Mouse (Mus musculus) thymus, adult 2 months (tissue): ENCODE results near the gene Fjx1. TPM values are rescaled to one million over a fixed set of nuclear protein-coding genes. Genes with fewer than 3 reads are reported as not detected.

Experiments
- DNase-seq: peaks from one replicate; pipeline ENCODE4 v3.0.0; 2021
- H3K27ac ChIP-seq: fragments of 200-500 bp; 2 replicates; pipeline ENCODE4 v1.5.1; 2012; ENCODE audit warnings: low read length, control low read depth; ENCODE audit not compliant: control insufficient read depth, insufficient read depth
- H3K27me3 ChIP-seq: fragments of 200-500 bp; 2 replicates; pipeline ENCODE4 v1.6.1; 2012; ENCODE audit warnings: mild to moderate bottlenecking, low read length, moderate library complexity, mixed read lengths; ENCODE audit not compliant: control insufficient read depth, insufficient read depth
- H3K36me3 ChIP-seq: fragments of 200-500 bp; 2 replicates; pipeline ENCODE4 v1.6.1; 2012; ENCODE audit warnings: mild to moderate bottlenecking, low read length, moderate library complexity; ENCODE audit not compliant: control insufficient read depth, insufficient read depth
- H3K4me1 ChIP-seq: fragments of 200-500 bp; replicated peaks from 2 replicates; pipeline ENCODE4 v1.6.1; 2012; ENCODE audit warnings: low read length; ENCODE audit not compliant: control insufficient read depth, insufficient read depth
- H3K4me3 ChIP-seq: fragments of 200-500 bp; 2 replicates; pipeline ENCODE4 v1.5.1; 2012; ENCODE audit warnings: mild to moderate bottlenecking, low read length, control low read depth, moderate library complexity; ENCODE audit not compliant: control insufficient read depth, insufficient read depth
- CTCF ChIP-seq: fragments of 200-500 bp; IDR thresholded peaks from 2 replicates; pipeline ENCODE4 v1.5.1; 2012; ENCODE audit warnings: mild to moderate bottlenecking, control low read depth, low read length, moderate library complexity, borderline replicate concordance; ENCODE audit not compliant: control insufficient read depth, poor library complexity, insufficient read depth; ENCODE audit errors: extremely low read depth
- POLR2A ChIP-seq: fragments of 200-500 bp; IDR thresholded peaks from 2 replicates; pipeline ENCODE4 v1.6.1; 2012; ENCODE audit warnings: mild to moderate bottlenecking, low read length, control low read depth, moderate library complexity; ENCODE audit not compliant: control insufficient read depth, poor library complexity, insufficient read depth; ENCODE audit errors: extremely low read depth
- WGBS: fragments of 180-500 bp; shearing (Covaris S2); methylation state at CpG from one replicate; pipeline ENCODE4 v1.1.7; 2018; 5-methylcytosine and 5-hydroxymethylcytosine counted together
- polyA plus RNA-seq: library from polyadenylated mRNA; depleted of rRNA; stranded (reverse); fragments of >200 nt; gene quantifications from 2 replicates; pipeline ENCODE4 v1.2.3, GENCODE M21; 2012; rRNA removed

Fjx1 gene
- polyA plus RNA-seq, 1 experiment: 2.0 TPM

GRCm38 (mm10) chr2:102399864-102400604, 52.3 kb downstream of the Fjx1 start:
- WGBS: 40% methylated on average over 48 of the region's 48 CpGs
- no peak overlapping the region for H3K27ac ChIP-seq
- peaks cover 7% of the 10 kb centered on the region for H3K4me1 ChIP-seq

More at GRCm38 (mm10) chr2:102399864-102400604, 52.3 kb downstream of the Fjx1 start:
- H3K27me3 ChIP-seq: no peaks in the 10 kb centered on the region
- TF ChIP-seq CTCF (peak; percentile 46; the same call in 1 of the 2 replicates), POLR2A (no peak)
- no peak for DNase-seq
- H3K36me3 ChIP-seq: no peaks in the 10 kb centered on the region
- peak overlapping the region; percentile 60 for H3K4me3 ChIP-seq

Other genes with a start within 250 kb of the Fjx1 start
- 35.2 and 35.6 TPM in 2 replicates for gene Trim44, start 44.7 kb downstream of the Fjx1 start, polyA plus RNA-seq
- gene Pamr1, start 97.5 kb upstream of the Fjx1 start, polyA plus RNA-seq: 1.9 and 2.3 TPM in 2 replicates
- 0.87 and 1.5 TPM in 2 replicates for gene Slc1a2, start 206.2 kb upstream of the Fjx1 start, polyA plus RNA-seq